Mouse (Mus musculus): ENCODE data around the gene Ltn1. TPM values are rescaled to one million over a fixed set of nuclear protein-coding genes. Genes with fewer than 3 reads are reported as not detected.

Ltn1 gene
- polyA plus RNA-seq, 1 experiment: 3.4 TPM

- TF ChIP-seq CTCF (IDR thresholded peaks at IDR 0.05; ENCODE audit: extremely low read depth, insufficient read depth, insufficient read length, insufficient replicate concordance) (no peak), POLR2A (IDR thresholded peaks at IDR 0.05; ENCODE audit: low read depth, low read length) (no peak)
- 84% methylated on average over 4 of the region's 4 CpGs for WGBS
- no peak for DNase-seq (ENCODE audit: low read depth in 1 of 2, low spot score in 2 of 2)
- Histone ChIP-seq H3K4me1 (ENCODE audit: control insufficient read depth, insufficient read depth, insufficient read length) (no peaks in the 10 kb centered on the region), H3K27me3 (ENCODE audit: control insufficient read depth, insufficient read depth, low read length) (no peaks in the 10 kb centered on the region), H3K36me3 (ENCODE audit: control insufficient read depth, insufficient read depth, low read length) (peaks cover 30% of the 10 kb centered on the region), H3K4me3 (ENCODE audit: extremely low read depth, insufficient read depth, insufficient read length) (no peak overlapping the region), H3K27ac (ENCODE audit: insufficient read depth, low read length) (no peak overlapping the region)
Observed at GRCm38 (mm10) chr16:87364231-87364630, 68.2 kb downstream of the Ltn1 start.

- TF ChIP-seq CTCF (IDR thresholded peaks at IDR 0.05; ENCODE audit: extremely low read depth, insufficient read depth, insufficient read length, insufficient replicate concordance): no peak
- 93% methylated on average over 6 of the region's 6 CpGs for WGBS
- H3K36me3 ChIP-seq (ENCODE audit: control insufficient read depth, insufficient read depth, low read length): peaks cover 22% of the 10 kb centered on the region
- H3K4me3 ChIP-seq (ENCODE audit: extremely low read depth, insufficient read depth, insufficient read length): no peak overlapping the region
- H3K4me1 ChIP-seq (ENCODE audit: control insufficient read depth, insufficient read depth, insufficient read length): no peaks in the 10 kb centered on the region
- no peak for DNase-seq (ENCODE audit: low read depth in 1 of 2, low spot score in 2 of 2)
- no peaks in the 10 kb centered on the region for H3K27me3 ChIP-seq (ENCODE audit: control insufficient read depth, insufficient read depth, low read length)
- no peak overlapping the region for H3K27ac ChIP-seq (ENCODE audit: insufficient read depth, low read length)
Observed at GRCm38 (mm10) chr16:87360096-87360495, 72.3 kb downstream of the Ltn1 start.

GRCm38 (mm10) chr16:87354748-87355147 is 77.7 kb downstream of the Ltn1 start:
- H3K4me3 ChIP-seq (ENCODE audit: extremely low read depth, insufficient read depth, insufficient read length): no peak overlapping the region
- 81% methylated on average over 7 of the region's 7 CpGs for WGBS
- DNase-seq (ENCODE audit: low read depth in 1 of 2, low spot score in 2 of 2): no peak
- TF ChIP-seq POLR2A (IDR thresholded peaks at IDR 0.05; ENCODE audit: low read depth, low read length) (no peak), CTCF (IDR thresholded peaks at IDR 0.05; ENCODE audit: extremely low read depth, insufficient read depth, insufficient read length, insufficient replicate concordance) (no peak)
- no peaks in the 10 kb centered on the region for H3K27me3 ChIP-seq (ENCODE audit: control insufficient read depth, insufficient read depth, low read length)
- no peaks in the 10 kb centered on the region for H3K4me1 ChIP-seq (ENCODE audit: control insufficient read depth, insufficient read depth, insufficient read length)
- no peak overlapping the region for H3K27ac ChIP-seq (ENCODE audit: insufficient read depth, low read length)
- H3K36me3 ChIP-seq (ENCODE audit: control insufficient read depth, insufficient read depth, low read length): peaks cover 5% of the 10 kb centered on the region; the same call in 1 of the 2 replicates

- WGBS: 1% methylated on average over 48 of the region's 48 CpGs
- Histone ChIP-seq H3K4me3 (ENCODE audit: extremely low read depth, insufficient read depth, insufficient read length) (peak within 1 kb of the TSS; percentile 95), H3K4me1 (ENCODE audit: control insufficient read depth, insufficient read depth, insufficient read length) (no peaks in the 10 kb centered on the region), H3K27ac (ENCODE audit: insufficient read depth, low read length) (peak within 1 kb of the TSS; percentile 100), H3K36me3 (ENCODE audit: control insufficient read depth, insufficient read depth, low read length) (peaks cover 5% of the 10 kb centered on the region; the same call in 1 of the 2 replicates), H3K27me3 (ENCODE audit: control insufficient read depth, insufficient read depth, low read length) (no peaks in the 10 kb centered on the region)
- peak; percentile 90 to 92 for DNase-seq (ENCODE audit: low read depth in 1 of 2, low spot score in 2 of 2)
- TF ChIP-seq CTCF (IDR thresholded peaks at IDR 0.05; ENCODE audit: extremely low read depth, insufficient read depth, insufficient read length, insufficient replicate concordance) (no peak), POLR2A (IDR thresholded peaks at IDR 0.05; ENCODE audit: low read depth, low read length) (peak; percentile 46)
Observed at GRCm38 (mm10) chr16:87354075-87354583, 78.3 kb downstream of the Ltn1 start, which contains the start of gene N6amt1. N6amt1 (plus strand) TSS chr16:87354185.

- TF ChIP-seq POLR2A (IDR thresholded peaks at IDR 0.05; ENCODE audit: low read depth, low read length) (no peak), CTCF (IDR thresholded peaks at IDR 0.05; ENCODE audit: extremely low read depth, insufficient read depth, insufficient read length, insufficient replicate concordance) (no peak)
- H3K27ac ChIP-seq (ENCODE audit: insufficient read depth, low read length): no peak overlapping the region
- H3K4me1 ChIP-seq (ENCODE audit: control insufficient read depth, insufficient read depth, insufficient read length): no peaks in the 10 kb centered on the region
- peaks cover 3% of the 10 kb centered on the region; the same call in 1 of the 2 replicates for H3K36me3 ChIP-seq (ENCODE audit: control insufficient read depth, insufficient read depth, low read length)
- no peak overlapping the region for H3K4me3 ChIP-seq (ENCODE audit: extremely low read depth, insufficient read depth, insufficient read length)
- 95% methylated on average over 1 of the region's 1 CpGs for WGBS
- DNase-seq (ENCODE audit: low read depth in 1 of 2, low spot score in 2 of 2): no peak
- H3K27me3 ChIP-seq (ENCODE audit: control insufficient read depth, insufficient read depth, low read length): no peaks in the 10 kb centered on the region
Observed at GRCm38 (mm10) chr16:87353605-87354004, 78.8 kb downstream of the Ltn1 start.

GRCm38 (mm10) chr16:87351386-87352105 is 80.9 kb downstream of the Ltn1 start:
- WGBS: 83% methylated on average over 5 of the region's 5 CpGs
- H3K36me3 ChIP-seq (ENCODE audit: control insufficient read depth, insufficient read depth, low read length): peaks cover 1% of the 10 kb centered on the region; the same call in 1 of the 2 replicates
- DNase-seq (ENCODE audit: low read depth in 1 of 2, low spot score in 2 of 2): no peak
- H3K4me3 ChIP-seq (ENCODE audit: extremely low read depth, insufficient read depth, insufficient read length): no peak overlapping the region
- TF ChIP-seq POLR2A (IDR thresholded peaks at IDR 0.05; ENCODE audit: low read depth, low read length): no peak
- TF ChIP-seq CTCF (IDR thresholded peaks at IDR 0.05; ENCODE audit: extremely low read depth, insufficient read depth, insufficient read length, insufficient replicate concordance): no peak
- H3K4me1 ChIP-seq (ENCODE audit: control insufficient read depth, insufficient read depth, insufficient read length): no peaks in the 10 kb centered on the region
- H3K27ac ChIP-seq (ENCODE audit: insufficient read depth, low read length): no peak overlapping the region
- no peaks in the 10 kb centered on the region for H3K27me3 ChIP-seq (ENCODE audit: control insufficient read depth, insufficient read depth, low read length)

GRCm38 (mm10) chr16:87348133-87348532 is 84.3 kb downstream of the Ltn1 start:
- Histone ChIP-seq H3K36me3 (ENCODE audit: control insufficient read depth, insufficient read depth, low read length) (no peaks in the 10 kb centered on the region), H3K27me3 (ENCODE audit: control insufficient read depth, insufficient read depth, low read length) (no peaks in the 10 kb centered on the region), H3K4me1 (ENCODE audit: control insufficient read depth, insufficient read depth, insufficient read length) (no peaks in the 10 kb centered on the region), H3K27ac (ENCODE audit: insufficient read depth, low read length) (no peak overlapping the region), H3K4me3 (ENCODE audit: extremely low read depth, insufficient read depth, insufficient read length) (no peak overlapping the region)
- TF ChIP-seq POLR2A (IDR thresholded peaks at IDR 0.05; ENCODE audit: low read depth, low read length) (no peak), CTCF (IDR thresholded peaks at IDR 0.05; ENCODE audit: extremely low read depth, insufficient read depth, insufficient read length, insufficient replicate concordance) (no peak)
- WGBS: 95% methylated on average over 2 of the region's 2 CpGs
- no peak for DNase-seq (ENCODE audit: low read depth in 1 of 2, low spot score in 2 of 2)

Measured in spleen, adult 2 months (tissue).